Mouse (Mus musculus): ENCODE results near the gene Tspear. TPM values are rescaled to one million over a fixed set of nuclear protein-coding genes. Genes with fewer than 3 reads are reported as not detected.

Tspear gene
- polyA plus RNA-seq, 1 experiment, result 0.10 TPM

GRCm38 (mm10) chr10:77852559-77852958, 166.2 kb downstream of the Tspear start, which contains the start of gene Gm10318:
Gene Gm10318 (plus strand): TSS chr10:77852859.

GRCm38 (mm10) chr10:77861675-77862074, 175.3 kb downstream of the Tspear start, which contains the start of gene Gm3285:
Gene Gm3285 (plus strand): TSS chr10:77861975.

GRCm38 (mm10) chr10:77902211-77902893, 216.0 kb downstream of the Tspear start, which contains the start of gene Lrrc3:
Gene Lrrc3 (minus strand): TSS chr10:77902536.

Other genes with a start within 250 kb of the Tspear start
- 9.8 and 10.5 TPM in 2 replicates for gene Fam207a, start 170.8 kb upstream of the Tspear start, polyA plus RNA-seq (2012; rRNA removed)
- gene Itgb2, start 156.3 kb upstream of the Tspear start, polyA plus RNA-seq (2012; rRNA removed), result 25.0 and 31.3 TPM in 2 replicates
- 77.8 TPM in 2 replicates for gene Pttg1ip, start 104.8 kb upstream of the Tspear start, polyA plus RNA-seq (2012; rRNA removed)
- 123 and 134 TPM in 2 replicates for gene Sumo3, start 80.5 kb upstream of the Tspear start, polyA plus RNA-seq (2012; rRNA removed)
- 0.16 TPM in 1 of 2 replicates, not detected in the other for gene Gm49325, start 80.4 kb upstream of the Tspear start, polyA plus RNA-seq (2012; rRNA removed)
- gene Ube2g2, start 64.3 kb upstream of the Tspear start, polyA plus RNA-seq (2012; rRNA removed), result 22.9 and 27.2 TPM in 2 replicates
- not detected in 2 replicates for gene Gm19402, start 4.2 kb downstream of the Tspear start, polyA plus RNA-seq (2012; rRNA removed)
- gene Gm9508, start 10.7 kb downstream of the Tspear start, polyA plus RNA-seq (2012; rRNA removed), result not detected in 2 replicates
- gene Gm10272, start 20.1 kb downstream of the Tspear start, polyA plus RNA-seq (2012; rRNA removed), result not detected in 2 replicates
- not detected in 2 replicates for gene Gm10024, start 24.9 kb downstream of the Tspear start, polyA plus RNA-seq (2012; rRNA removed)
- not detected in 2 replicates for gene Gm10142, start 29.2 kb downstream of the Tspear start, polyA plus RNA-seq (2012; rRNA removed)
- gene Krtap12-1, start 34.0 kb downstream of the Tspear start, polyA plus RNA-seq (2012; rRNA removed), result not detected in 2 replicates
- gene Gm10100, start 39.9 kb downstream of the Tspear start, polyA plus RNA-seq (2012; rRNA removed), result not detected in 2 replicates
- not detected in 2 replicates for gene Gm18596, start 56.1 kb downstream of the Tspear start, polyA plus RNA-seq (2012; rRNA removed)
- not detected in 2 replicates for gene Gm9736, start 64.8 kb downstream of the Tspear start, polyA plus RNA-seq (2012; rRNA removed)
- not detected in 2 replicates for gene Gm3233, start 73.1 kb downstream of the Tspear start, polyA plus RNA-seq (2012; rRNA removed)
- not detected in 2 replicates for gene Gm3238, start 84.8 kb downstream of the Tspear start, polyA plus RNA-seq (2012; rRNA removed)
- gene Gm7138, start 90.4 kb downstream of the Tspear start, polyA plus RNA-seq (2012; rRNA removed), result not detected in 2 replicates
- not detected in 2 replicates for gene Gm3250, start 96.0 kb downstream of the Tspear start, polyA plus RNA-seq (2012; rRNA removed)
- not detected in 2 replicates for gene Gm7137, start 101.6 kb downstream of the Tspear start, polyA plus RNA-seq (2012; rRNA removed)
- gene Gm9639, start 108.5 kb downstream of the Tspear start, polyA plus RNA-seq (2012; rRNA removed), result not detected in 2 replicates
- not detected in 2 replicates for gene Gm19668, start 112.6 kb downstream of the Tspear start, polyA plus RNA-seq (2012; rRNA removed)
- not detected in 2 replicates for gene Gm9507, start 125.3 kb downstream of the Tspear start, polyA plus RNA-seq (2012; rRNA removed)
- gene Gm2696, start 128.1 kb downstream of the Tspear start, polyA plus RNA-seq (2012; rRNA removed), result not detected in 2 replicates
- gene Krtap10-4, start 140.5 kb downstream of the Tspear start, polyA plus RNA-seq (2012; rRNA removed), result not detected in 2 replicates
- gene Krtap10-10, start 149.4 kb downstream of the Tspear start, polyA plus RNA-seq (2012; rRNA removed), result not detected in 2 replicates
- gene Gm36176, start 160.2 kb downstream of the Tspear start, polyA plus RNA-seq (2012; rRNA removed), result not detected in 2 replicates
- not detected in 2 replicates for gene Gm10318, start 166.3 kb downstream of the Tspear start, polyA plus RNA-seq (2012; rRNA removed)
- not detected in 2 replicates for gene Gm3285, start 175.4 kb downstream of the Tspear start, polyA plus RNA-seq (2012; rRNA removed)
- gene Lrrc3, start 216.0 kb downstream of the Tspear start, polyA plus RNA-seq (2012; rRNA removed), result 17.4 and 18.2 TPM in 2 replicates

All from liver, embryonic 18 days (tissue).